Comparison of ENCODE assay signal across 10 mouse cellular contexts in genomic region chr11:94998041-94998531, GRCm38 (mm10). TPM values are rescaled to one million over a fixed set of nuclear protein-coding genes. Genes with fewer than 3 reads are reported as not detected.
DNase-seq lines count a peak whose midpoint lies in the region; ATAC-seq and TF ChIP-seq lines count a peak whose summit lies in the region.
"Had no signal": no experiment of that assay in that cellular context is flagged by ENCODE, and none has a peak within 500 bp of the region (broad histone marks: within the 10 kb centered on the region; RNA-seq: fewer than 3 reads in every experiment).

No protein-coding gene starts in this region.

- 80% methylated on average over 16 of the region's 16 CpGs for WGBS in heart, embryonic 10.5 days
- WGBS in forebrain, postnatal 0 days = 55% methylated on average over 16 of the region's 16 CpGs

- ATAC-seq in activated CD4-positive, CD25-positive, alpha-beta regulatory T cell, adult 4 months = peak; percentile 55
- peak; percentile 23; the same call in 1 of the 2 replicates for ATAC-seq in forebrain, postnatal 0 days

- no peak overlapping the region for H3K4me2 ChIP-seq in forebrain, postnatal 0 days (ENCODE audit: low read depth)

- H3K9ac ChIP-seq in forebrain, postnatal 0 days = no peak overlapping the region

- peak overlapping the region; percentile 96 for H3K27ac ChIP-seq in heart, embryonic 10.5 days
- 0 out of 2 replicates have a peak overlapping the region, but pooled peaks have one; percentile 15 for H3K27ac ChIP-seq in forebrain, postnatal 0 days (ENCODE audit: low read depth, low read length)

- intact Hi-C loops in left cerebral cortex, postnatal 4 days (cut with DNase I) = no loop called here

- H3K27me3 ChIP-seq in heart, embryonic 10.5 days (ENCODE audit: insufficient read depth, poor library complexity, severe bottlenecking) = no peaks in the 10 kb centered on the region
- no peaks in the 10 kb centered on the region for H3K27me3 ChIP-seq in forebrain, postnatal 0 days (ENCODE audit: insufficient read depth, low read length)

- no peak for TF ChIP-seq CTCF in forebrain, postnatal 0 days (IDR thresholded peaks at IDR 0.05; ENCODE audit: low read depth)

- H3K4me1 ChIP-seq in heart, embryonic 10.5 days = peaks cover 80% of the 10 kb centered on the region
- H3K4me1 ChIP-seq in forebrain, postnatal 0 days (ENCODE audit: insufficient read depth) = peaks cover 25% of the 10 kb centered on the region

- peak overlapping the region; percentile 22; the same call in 1 of the 2 replicates for H3K4me3 ChIP-seq in heart, embryonic 10.5 days
- no peak overlapping the region for H3K4me3 ChIP-seq in forebrain, postnatal 0 days (ENCODE audit: low read depth, low read length)

- DNase-seq in heart, embryonic 10.5 days (ENCODE audit: low spot score) = no peak
- no peak for DNase-seq in heart, adult 8-10 months (ENCODE audit: low spot score)
- no peak for DNase-seq in forebrain, postnatal 0 days
- DNase-seq in left cerebral cortex, postnatal 4 days = peak; percentile 58
- DNase-seq in right cerebral cortex, postnatal 10 days (ENCODE audit: low spot score in 2 of 2) = peak; percentile 79 to 83
- no peak for DNase-seq in retina, postnatal 1 day
- DNase-seq in adrenal gland, postnatal 4 days (ENCODE audit: low spot score in 2 of 2) = no peak

- H3K9me3 ChIP-seq in heart, embryonic 10.5 days = no peaks in the 10 kb centered on the region
- no peaks in the 10 kb centered on the region for H3K9me3 ChIP-seq in forebrain, postnatal 0 days (ENCODE audit: low read length)

- peaks cover 83% of the 10 kb centered on the region for H3K36me3 ChIP-seq in heart, embryonic 10.5 days
- H3K36me3 ChIP-seq in forebrain, postnatal 0 days (ENCODE audit: insufficient read depth) = peaks cover 57% of the 10 kb centered on the region

RNA-seq across cellular contexts. Expression of gene Ppp1r9b, which starts 7.3 kb away (rescaled TPM):
- polyA plus RNA-seq in heart, embryonic 10.5 days (2016; fragmentation: Nextera tagmentation; extraction: Ambion mirVana) = 8.5 and 12.5 TPM in 2 replicates
- total RNA-seq in heart, adult 8-10 months (2022) = 10 to 100 TPM; 43.9 to 47.4 (median 45.6) TPM
- polyA plus RNA-seq in activated CD4-positive, CD25-positive, alpha-beta regulatory T cell, adult 4 months (2017; shearing (Covaris generic)) = 10 to 100 TPM; 23.1 to 24.0 TPM
- total RNA-seq in forebrain, postnatal 0 days (2014; rRNA removed) = 184 and 202 TPM in 2 replicates
- 22.3 and 24.9 TPM in 2 replicates for polyA plus RNA-seq in forebrain, postnatal 0 days (2015; fragmentation: Nextera tagmentation; extraction: Ambion mirVana)
- 100 to 1,000 TPM; 273 to 276 TPM for total RNA-seq in left cerebral cortex, postnatal 4 days (2021)
- 100 to 1,000 TPM; 108 to 113 TPM for total RNA-seq in adrenal gland, postnatal 4 days (2021)

RNA-seq across cellular contexts. Expression of gene Samd14, which starts 11.6 kb away (rescaled TPM):
- 15.1 and 18.8 TPM in 2 replicates for polyA plus RNA-seq in heart, embryonic 10.5 days (2016; fragmentation: Nextera tagmentation; extraction: Ambion mirVana)
- 1 to 10 TPM in 2 of 4 experiments, under 1 TPM in 2; 0.72 to 1.1 (median 0.96) TPM for total RNA-seq in heart, adult 8-10 months (2022)
- under 1 TPM in 1 of 2 experiments, not detected in 1; 0.32 TPM for polyA plus RNA-seq in activated CD4-positive, CD25-positive, alpha-beta regulatory T cell, adult 4 months (2017; shearing (Covaris generic))
- total RNA-seq in forebrain, postnatal 0 days (2014; rRNA removed) = 145 and 150 TPM in 2 replicates
- polyA plus RNA-seq in forebrain, postnatal 0 days (2015; fragmentation: Nextera tagmentation; extraction: Ambion mirVana) = 113 and 130 TPM in 2 replicates
- total RNA-seq in left cerebral cortex, postnatal 4 days (2021) = 100 to 1,000 TPM; 173 to 176 TPM
- 10 to 100 TPM; 16.2 to 22.5 TPM for total RNA-seq in adrenal gland, postnatal 4 days (2021)

RNA-seq across cellular contexts. Expression of gene Sgca, which starts 22.0 kb away (rescaled TPM):
- polyA plus RNA-seq in heart, embryonic 10.5 days (2016; fragmentation: Nextera tagmentation; extraction: Ambion mirVana) = 12.5 and 25.8 TPM in 2 replicates
- total RNA-seq in heart, adult 8-10 months (2022) = 100 to 1,000 TPM; 202 to 221 (median 208) TPM
- polyA plus RNA-seq in activated CD4-positive, CD25-positive, alpha-beta regulatory T cell, adult 4 months (2017; shearing (Covaris generic)) = under 1 TPM in 1 of 2 experiments, not detected in 1; 0.46 TPM
- 0.15 TPM in 1 of 2 replicates, not detected in the other for total RNA-seq in forebrain, postnatal 0 days (2014; rRNA removed)
- polyA plus RNA-seq in forebrain, postnatal 0 days (2015; fragmentation: Nextera tagmentation; extraction: Ambion mirVana) = 0.09 and 0.13 TPM in 2 replicates
- total RNA-seq in left cerebral cortex, postnatal 4 days (2021) = not detected
- total RNA-seq in adrenal gland, postnatal 4 days (2021) = 1 to 10 TPM; 2.8 to 3.9 TPM

RNA-seq across cellular contexts. Expression of gene Hils1, which starts 30.7 kb away (rescaled TPM):
- 0.22 TPM in 1 of 2 replicates, not detected in the other for polyA plus RNA-seq in heart, embryonic 10.5 days (2016; fragmentation: Nextera tagmentation; extraction: Ambion mirVana)
- not detected for total RNA-seq in heart, adult 8-10 months (2022)
- polyA plus RNA-seq in activated CD4-positive, CD25-positive, alpha-beta regulatory T cell, adult 4 months (2017; shearing (Covaris generic)) = not detected
- not detected in 2 replicates for total RNA-seq in forebrain, postnatal 0 days (2014; rRNA removed)
- polyA plus RNA-seq in forebrain, postnatal 0 days (2015; fragmentation: Nextera tagmentation; extraction: Ambion mirVana) = not detected in 2 replicates
- under 1 TPM in 1 of 2 experiments, not detected in 1; 0.46 TPM for total RNA-seq in left cerebral cortex, postnatal 4 days (2021)
- not detected for total RNA-seq in adrenal gland, postnatal 4 days (2021)
- polyA plus RNA-seq: frontal cortex, adult 2 months; lung, embryonic 16.5 days had no signal

RNA-seq across cellular contexts. Expression of gene Pdk2, which starts 43.1 kb away (rescaled TPM):
- 27.4 and 41.1 TPM in 2 replicates for polyA plus RNA-seq in heart, embryonic 10.5 days (2016; fragmentation: Nextera tagmentation; extraction: Ambion mirVana)
- 100 to 1,000 TPM; 469 to 545 (median 504) TPM for total RNA-seq in heart, adult 8-10 months (2022)
- polyA plus RNA-seq in activated CD4-positive, CD25-positive, alpha-beta regulatory T cell, adult 4 months (2017; shearing (Covaris generic)) = 1 to 10 TPM; 2.9 to 5.6 TPM
- 6.9 and 10.2 TPM in 2 replicates for total RNA-seq in forebrain, postnatal 0 days (2014; rRNA removed)
- 31.9 and 38.1 TPM in 2 replicates for polyA plus RNA-seq in forebrain, postnatal 0 days (2015; fragmentation: Nextera tagmentation; extraction: Ambion mirVana)
- total RNA-seq in left cerebral cortex, postnatal 4 days (2021) = 10 to 100 TPM; 21.4 to 22.2 TPM
- 10 to 100 TPM; 59.8 to 69.3 TPM for total RNA-seq in adrenal gland, postnatal 4 days (2021)

Comparison
In these comparisons a context has a peak if more than half of its experiments do, and no peak if none do; other contexts are left out.
1. DNase-seq: peak in left cerebral cortex, postnatal 4 days (single experiment) and right cerebral cortex, postnatal 10 days (2 of 2); none in heart, embryonic 10.5 days (single experiment), heart, adult 8-10 months (single experiment), forebrain, postnatal 0 days (single experiment), retina, postnatal 1 day (single experiment) and adrenal gland, postnatal 4 days (0 of 2).
2. RNA of gene Samd14, which starts 11.6 kb away (total RNA-seq): 173 to 176 TPM in left cerebral cortex, postnatal 4 days, 145 to 150 TPM in forebrain, postnatal 0 days and 16.2 to 22.5 TPM in adrenal gland, postnatal 4 days; 0.72 to 1.1 TPM in heart, adult 8-10 months; every median in the first group is over 4 times any median in the second.
3. RNA of gene Sgca, which starts 22.0 kb away (total RNA-seq): 202 to 221 TPM in heart, adult 8-10 months; 2.8 to 3.9 TPM in adrenal gland, postnatal 4 days, not detected in left cerebral cortex, postnatal 4 days and 0.15 TPM in forebrain, postnatal 0 days; every median in the first group is over 10 times any median in the second.